Mouse (Mus musculus): ENCODE measurements around the gene Sap30.
"Not testable (repeated sequence)": the region's sequence is repeated elsewhere in the genome, so short reads cannot be mapped to it uniquely, and the experiment has no call there.

Sap30 gene

DNA sequence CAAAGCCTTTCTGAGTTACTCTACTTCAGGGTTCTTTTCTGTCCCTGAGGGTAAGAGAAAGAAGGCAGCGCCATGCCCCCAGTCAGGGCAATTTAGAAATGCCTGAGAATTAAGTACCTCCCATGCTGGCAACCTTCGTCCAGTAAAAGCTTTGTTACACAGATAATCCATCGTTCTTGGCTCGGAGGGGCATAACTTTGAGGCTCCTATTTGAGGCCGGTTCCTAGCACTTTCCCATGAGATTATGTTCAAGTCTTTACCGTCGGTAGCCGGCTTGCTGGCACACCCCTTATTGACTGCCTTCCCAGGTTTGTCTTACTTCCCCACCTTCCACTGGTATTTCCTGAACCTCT lies 10.8 kb upstream of the Sap30 start:
- DNase-seq (ENCODE audit: low read depth): no peak

GRCm38 (mm10) chr8:57491873-57492272 lies 4.2 kb upstream of the Sap30 start:
- no peak for DNase-seq (ENCODE audit: low read depth)

GRCm38 (mm10) chr8:57489896-57490295 lies 2.2 kb upstream of the Sap30 start:
- DNase-seq (ENCODE audit: low read depth): no peak

GRCm38 (mm10) chr8:57489366-57489765 lies 1.7 kb upstream of the Sap30 start:
- no peak for DNase-seq (ENCODE audit: low read depth)

DNA sequence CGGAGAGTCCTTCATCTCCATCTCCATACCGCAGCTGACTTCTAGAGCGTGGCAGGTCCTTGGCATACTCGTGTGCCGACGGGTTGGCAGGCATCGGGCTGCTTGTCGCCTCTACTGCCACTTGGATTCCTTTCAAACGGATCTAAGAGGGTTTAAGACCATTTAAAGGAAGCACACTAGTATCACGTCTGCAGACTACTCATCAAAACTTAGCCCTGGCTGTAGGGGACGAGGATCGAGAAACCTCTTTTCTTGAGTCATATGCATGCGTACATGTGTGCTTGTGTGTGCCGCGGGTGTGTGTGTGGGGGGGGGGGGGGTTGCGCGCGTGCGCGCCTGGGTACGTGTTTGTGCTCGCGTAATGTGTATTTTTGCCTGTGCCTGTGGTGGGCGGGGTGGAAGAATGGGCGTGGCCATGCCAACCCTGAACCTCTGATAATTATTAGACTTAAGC lies 679 bp upstream of the Sap30 start:
- peak; percentile 27 for DNase-seq (ENCODE audit: low read depth)

- DNase-seq (ENCODE audit: low read depth): no peak
These were observed 894 bp downstream of the Sap30 start for GRCm38 (mm10) chr8:57486491-57487440.

- DNase-seq (ENCODE audit: low read depth): no peak
These were observed 7.1 kb downstream of the Sap30 start for GRCm38 (mm10) chr8:57480606-57481005.

DNA sequence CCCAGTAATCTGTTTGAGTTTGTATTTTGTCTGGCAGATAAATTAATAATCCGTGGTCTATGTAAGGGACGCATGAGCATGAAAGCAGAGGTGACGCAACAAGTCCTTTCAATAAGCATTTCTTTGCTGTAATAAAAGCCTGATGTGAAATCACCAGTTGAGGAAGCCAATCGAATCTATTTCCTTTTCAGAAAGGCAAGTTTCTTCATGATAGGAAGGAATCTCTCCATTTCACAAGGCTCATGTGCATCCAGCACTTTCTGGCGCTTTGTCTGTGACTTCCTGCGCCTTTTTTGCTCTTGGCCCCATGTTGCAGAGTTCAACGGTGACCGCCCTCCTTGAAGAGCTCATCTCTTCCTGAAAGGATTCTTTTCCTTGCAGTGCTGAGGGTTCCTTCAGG lies 8.0 kb downstream of the Sap30 start:
- DNase-seq (ENCODE audit: low read depth): no peak

GRCm38 (mm10) chr8:57478406-57478805 lies 9.3 kb downstream of the Sap30 start:
- no peak for DNase-seq (ENCODE audit: low read depth)

- no peak for DNase-seq (ENCODE audit: low read depth)
These were observed 13.9 kb downstream of the Sap30 start for GRCm38 (mm10) chr8:57473751-57474150.

DNA sequence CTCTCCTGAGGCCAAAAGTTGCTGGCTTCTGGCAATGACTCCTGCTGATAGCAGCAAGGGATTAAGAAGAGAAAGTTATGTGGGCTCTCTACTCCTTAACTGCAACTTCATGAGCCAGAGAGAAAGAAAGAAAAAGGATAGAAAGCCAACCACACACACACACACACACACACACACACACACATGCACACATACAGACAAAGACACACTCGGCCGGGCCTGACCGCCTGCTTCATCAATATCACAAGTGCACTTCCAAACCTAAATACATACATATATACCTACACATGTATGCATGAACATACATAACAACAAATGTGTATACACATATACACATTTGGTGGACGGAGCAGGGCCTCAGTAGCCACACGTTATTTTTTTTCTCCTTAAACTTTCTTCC lies 16.8 kb downstream of the Sap30 start:
- DNase-seq (ENCODE audit: low read depth): no peak

- DNase-seq (ENCODE audit: low read depth): peak; percentile 63
These were observed 19.0 kb downstream of the Sap30 start for GRCm38 (mm10) chr8:57468624-57469023.

GRCm38 (mm10) chr8:57463757-57464156 lies 23.9 kb downstream of the Sap30 start:
- DNase-seq (ENCODE audit: low read depth): no peak

GRCm38 (mm10) chr8:57462839-57463238 lies 24.8 kb downstream of the Sap30 start:
- no peak for DNase-seq (ENCODE audit: low read depth)

- DNase-seq (ENCODE audit: low read depth): no peak
These were observed 29.7 kb downstream of the Sap30 start for GRCm38 (mm10) chr8:57457942-57458341.

- peak; percentile 40 for DNase-seq (ENCODE audit: low read depth)
These were observed 30.5 kb downstream of the Sap30 start for GRCm38 (mm10) chr8:57457152-57457551.

- no peak for DNase-seq (ENCODE audit: low read depth)
These were observed 31.9 kb downstream of the Sap30 start, which contains the start of gene Scrg1 for GRCm38 (mm10) chr8:57455765-57456164. TSS of gene Scrg1 (plus strand) at chr8:57455923.

DNA sequence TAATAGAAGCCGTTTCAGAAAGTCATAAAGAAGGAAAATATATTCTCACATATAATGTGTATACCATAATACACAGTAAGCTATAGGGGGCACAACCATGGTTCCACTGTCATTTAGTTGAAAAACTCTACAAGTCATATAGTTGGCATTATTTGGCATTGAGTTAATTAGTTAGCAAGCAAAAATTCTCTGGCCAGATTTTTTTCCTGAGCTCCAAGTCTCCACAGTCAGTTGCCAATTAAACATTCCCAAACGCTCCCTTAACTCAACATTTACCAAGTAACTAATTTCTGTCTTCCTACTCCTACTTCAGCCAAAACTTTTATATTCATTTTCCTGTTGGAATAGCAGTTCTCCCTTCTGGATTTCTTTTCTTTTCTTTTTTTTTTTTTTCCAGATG lies 34.3 kb downstream of the Sap30 start:
- no peak for DNase-seq (ENCODE audit: low read depth)

GRCm38 (mm10) chr8:57451896-57452295 lies 35.8 kb downstream of the Sap30 start:
- no peak for DNase-seq (ENCODE audit: low read depth)

DNA sequence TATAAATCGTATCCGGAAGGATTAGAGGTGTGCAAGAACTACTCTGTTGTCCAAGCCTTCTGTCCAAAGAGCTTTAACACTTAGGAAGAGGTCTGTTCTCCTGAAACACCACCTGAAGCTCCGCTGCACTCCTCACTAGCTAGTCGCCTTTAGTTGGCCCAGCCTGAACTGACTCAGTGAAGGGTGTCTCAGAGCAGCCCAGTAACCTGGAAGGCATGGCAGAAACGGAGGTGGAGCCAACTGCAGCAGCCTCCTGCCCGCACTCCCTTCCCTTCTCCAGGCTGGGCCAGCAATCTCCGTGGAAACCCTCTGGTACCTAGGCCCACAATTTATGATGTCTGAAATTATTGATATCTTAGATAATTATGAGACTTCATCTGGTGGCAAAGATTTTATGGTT lies 36.9 kb downstream of the Sap30 start:
- no peak for DNase-seq (ENCODE audit: low read depth)

DNA sequence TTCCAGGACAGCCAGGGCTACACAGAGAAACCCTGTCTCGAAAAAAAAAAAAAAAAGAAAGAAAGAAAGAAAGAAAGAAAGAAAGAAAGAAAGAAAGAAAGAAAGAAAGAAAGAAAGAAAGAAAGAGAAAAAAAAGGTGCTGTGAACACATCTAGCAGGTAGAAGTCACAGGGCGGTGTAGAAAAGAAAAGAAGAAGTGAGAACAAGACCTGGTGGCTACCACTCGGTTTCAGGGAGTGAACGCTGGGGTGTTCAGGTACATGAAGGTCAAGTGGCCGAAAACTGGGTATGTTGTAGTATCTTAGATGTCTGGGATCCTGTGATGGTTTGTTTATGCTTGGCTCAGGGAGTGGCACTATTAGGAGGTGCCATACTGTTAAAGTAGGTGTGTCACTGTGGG lies 41.8 kb downstream of the Sap30 start:
- DNase-seq (ENCODE audit: low read depth): not testable (repeated sequence)

DNA sequence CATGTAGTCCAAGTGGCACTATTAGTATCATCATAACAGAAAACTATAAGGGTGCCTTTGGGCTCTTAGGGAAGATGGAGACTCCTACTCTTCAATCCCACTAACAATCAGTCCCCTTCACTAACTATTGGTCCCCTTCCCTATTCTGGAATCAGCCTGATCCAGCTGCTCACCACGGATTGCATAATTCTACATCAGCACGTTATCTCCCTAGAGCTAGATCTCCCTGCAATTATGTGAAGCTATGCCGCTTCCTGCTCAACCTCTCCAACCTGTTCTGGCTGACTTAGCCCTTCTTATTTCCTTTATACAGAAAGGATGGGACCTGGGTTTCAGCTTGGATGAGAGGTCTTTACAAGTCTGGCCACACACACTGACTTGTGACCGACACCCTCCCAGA lies 44.4 kb downstream of the Sap30 start:
- DNase-seq (ENCODE audit: low read depth): no peak

GRCm38 (mm10) chr8:57441556-57441955 lies 46.1 kb downstream of the Sap30 start:
- no peak for DNase-seq (ENCODE audit: low read depth)

DNA sequence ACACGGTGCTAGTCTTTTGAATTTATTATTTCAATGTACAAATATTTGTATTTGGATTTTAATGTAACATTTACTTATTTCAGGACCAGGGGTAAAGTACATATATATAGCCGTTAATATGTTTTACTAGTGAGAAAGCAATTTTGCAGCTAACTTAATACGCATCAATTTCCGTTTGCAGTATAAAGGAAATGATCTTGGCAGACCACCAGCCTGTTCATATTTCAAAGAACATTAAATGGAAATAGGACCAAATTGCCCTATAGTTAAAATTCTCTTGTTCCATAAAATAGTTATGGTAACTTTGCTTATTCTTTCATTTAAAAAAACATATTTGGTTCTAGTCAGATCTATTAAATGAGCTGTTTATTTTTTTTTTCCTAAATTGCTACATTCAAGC lies 46.5 kb downstream of the Sap30 start:
- no peak for DNase-seq (ENCODE audit: low read depth)
